Mouse (Mus musculus): ENCODE data around the gene Celf3.

DNA sequence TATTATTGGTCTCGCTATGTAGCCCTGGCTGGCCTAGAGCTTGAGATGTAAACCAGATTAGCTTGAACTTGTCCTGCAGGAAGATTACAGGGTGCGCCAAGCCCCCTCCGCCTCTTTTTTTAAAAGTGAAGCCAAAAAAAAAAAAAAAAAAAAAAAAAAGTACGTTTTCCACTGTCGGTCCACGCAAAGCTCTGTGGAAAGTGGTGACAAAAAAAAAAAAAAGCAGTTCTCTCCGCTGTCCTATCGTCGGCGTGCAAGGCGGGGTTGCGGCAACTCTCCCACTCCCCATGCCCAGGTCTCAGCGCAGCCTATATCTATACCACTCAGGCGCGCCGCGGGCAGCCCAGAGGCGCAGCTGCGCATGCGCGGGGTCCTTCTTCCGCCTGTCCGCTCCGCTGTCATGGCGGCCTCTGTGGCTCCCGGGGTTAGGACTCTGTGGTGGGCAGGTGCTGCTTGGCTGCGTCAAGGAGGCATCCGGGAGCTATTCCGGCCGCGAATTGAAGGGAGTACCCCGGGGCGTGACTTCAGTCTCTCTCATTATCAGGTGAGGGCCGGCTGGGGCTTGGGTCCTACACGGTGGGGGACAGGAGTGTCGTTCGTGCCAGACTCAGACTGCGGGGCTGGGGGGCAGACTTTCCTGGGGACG is 35.0 kb upstream of the Celf3 start, which contains the start of gene Mrpl9:
- TF ChIP-seq CTCF (IDR thresholded peaks at IDR 0.05; ENCODE audit: borderline replicate concordance, insufficient read depth, low read depth, low read length) = no peak
- TF ChIP-seq POLR2A (IDR thresholded peaks at IDR 0.05; ENCODE audit: borderline replicate concordance, insufficient read depth, low read length) = peak; percentile 88; the same call in 1 of the 2 replicates

Data from cerebellum, adult 2 months (tissue).